Mouse (Mus musculus): ENCODE results near the gene Prr3. TPM values are rescaled to one million over a fixed set of nuclear protein-coding genes. Genes with fewer than 3 reads are reported as not detected.
A peak's percentile ranks its signal among the peaks of the same experiment; 100 is the strongest.
"Not testable (repeated sequence)": the region's sequence is repeated elsewhere in the genome, so short reads cannot be mapped to it uniquely, and the experiment has no call there.

Gene Prr3
- total and polyA plus RNA-seq, 3 experiments = 4.0 to 32.0 (median 5.5) TPM

DNA sequence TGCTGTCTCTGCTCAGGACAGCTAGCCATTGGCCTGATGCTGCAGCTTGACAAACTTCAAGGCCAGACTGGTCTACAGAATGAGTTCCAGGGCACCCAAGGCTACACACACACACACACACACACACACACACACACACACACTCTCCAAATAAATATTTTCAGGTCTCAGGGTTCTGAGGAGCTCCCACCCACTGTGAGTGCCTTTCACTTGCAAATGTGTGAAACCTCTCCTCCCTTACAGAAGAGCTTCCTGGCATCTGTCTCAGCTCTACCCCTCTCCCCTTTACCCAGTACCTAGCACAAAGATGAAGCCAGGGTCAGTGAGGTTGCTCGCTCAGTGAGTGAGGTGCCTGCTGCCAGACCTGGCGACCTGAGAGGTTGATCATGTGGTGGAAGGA, 40.9 kb downstream of the Prr3 start:
- no peak for DNase-seq (ENCODE audit: extremely low read depth)
- dilution Hi-C loops (cut with MboI; ENCODE audit: extremely low pct_ligation_motif_present, extremely low pct_unique_long_range_greater_than_20kb, low sequenced_read_pairs) = no loop called here
- in situ Hi-C loops (cut with MboI; ENCODE audit: low pct_ligation_motif_present, low pct_unique_long_range_greater_than_20kb, low sequenced_read_pairs) = no loop called here
- peaks cover 2% of the 10 kb centered on the region for H3K27me3 ChIP-seq (replicated peaks)
- no peaks in the 10 kb centered on the region for H3K36me3 ChIP-seq (replicated peaks in 1 of 2; ENCODE audit: control insufficient read depth in 1 of 2, insufficient read depth in 1 of 2, low read length in 1 of 2)
- H3K9me3 ChIP-seq (replicated peaks; ENCODE audit: low read length) = peaks cover 6% of the 10 kb centered on the region
- no peaks in the 10 kb centered on the region for H3K79me2 ChIP-seq (replicated peaks; ENCODE audit: control insufficient read depth, extremely low read depth, insufficient read depth, poor library complexity, severe bottlenecking)
- no peak overlapping the region for H3K4me2 ChIP-seq (ENCODE audit: insufficient read depth, low read depth, poor library complexity, severe bottlenecking)
- TF ChIP-seq PAX5 (IDR thresholded peaks at IDR 0.05; ENCODE audit: low read length) = no peak
- TF ChIP-seq MXI1 (IDR thresholded peaks at IDR 0.05; ENCODE audit: low read depth, low read length) = no peak
- no peak for TF ChIP-seq CTCF (conservative IDR thresholded peaks at IDR 0.05 in 1 of 2, IDR thresholded peaks at IDR 0.05 in 1 of 2; ENCODE audit: low read depth in 2 of 2, low read length in 2 of 2)
- TF ChIP-seq ZC3H11A (IDR thresholded peaks at IDR 0.05; ENCODE audit: low read depth, low read length) = no peak
- TF ChIP-seq NRF1 (IDR thresholded peaks at IDR 0.05; ENCODE audit: low read depth, low read length) = no peak
- TF ChIP-seq ZMIZ1 (IDR thresholded peaks at IDR 0.05; ENCODE audit: low read depth, low read length) = no peak
- no peak for TF ChIP-seq ELF1 (IDR thresholded peaks at IDR 0.05; ENCODE audit: low read depth, low read length)
- no peak for TF ChIP-seq EP300 (IDR thresholded peaks at IDR 0.05; ENCODE audit: low read length)
- H3K27ac ChIP-seq (ENCODE audit: insufficient read depth, low read depth) = no peak overlapping the region
- no peak overlapping the region for H3K9ac ChIP-seq (ENCODE audit: insufficient read depth, low read depth)
- H3K4me1 ChIP-seq (ENCODE audit: control insufficient read depth in 1 of 2, insufficient read depth in 2 of 2) = no peaks in the 10 kb centered on the region
- no peak overlapping the region for H3K4me3 ChIP-seq (replicated peaks in 1 of 3; ENCODE audit: low read depth in 2 of 3, low read length in 2 of 3, poor library complexity in 1 of 3)

DNA sequence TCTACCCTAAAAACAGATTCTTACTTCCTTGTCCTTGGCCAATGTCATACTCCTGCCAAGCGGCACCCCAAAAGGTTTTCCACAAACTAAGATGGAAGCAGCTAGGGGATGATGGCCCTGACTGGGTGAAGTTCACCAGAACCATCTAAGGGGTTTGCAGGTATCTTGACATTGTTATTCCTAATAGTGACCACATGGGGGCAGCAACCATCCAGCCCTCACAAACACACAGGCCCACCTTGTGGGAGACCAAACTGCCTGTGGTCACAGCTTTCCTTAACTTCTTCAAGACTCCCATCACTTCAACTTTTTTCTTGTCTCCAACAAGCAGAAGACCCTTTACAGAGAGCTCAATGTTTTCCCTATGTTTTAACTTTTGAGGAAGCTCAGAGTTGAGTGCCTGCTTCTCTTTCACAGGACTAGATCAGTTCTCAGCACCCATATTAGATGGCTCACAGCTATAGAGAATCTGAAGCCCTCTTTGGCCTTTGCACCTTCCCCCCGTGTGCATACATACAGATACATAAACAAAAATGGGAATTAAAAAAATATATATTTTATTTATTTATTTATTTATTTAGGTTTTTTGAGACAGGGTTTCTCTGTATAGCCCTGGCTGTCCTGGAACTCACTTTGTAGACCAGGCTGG, 42.2 kb downstream of the Prr3 start:
- Histone ChIP-seq H3K4me1 (ENCODE audit: control insufficient read depth in 1 of 2, insufficient read depth in 2 of 2) (no peaks in the 10 kb centered on the region), H3K4me3 (replicated peaks in 1 of 3; ENCODE audit: low read depth in 2 of 3, low read length in 2 of 3, poor library complexity in 1 of 3) (no peak overlapping the region), H3K9me3 (replicated peaks; ENCODE audit: low read length) (peaks cover 6% of the 10 kb centered on the region), H3K27ac (ENCODE audit: insufficient read depth, low read depth) (no peak overlapping the region), H3K4me2 (ENCODE audit: insufficient read depth, low read depth, poor library complexity, severe bottlenecking) (no peak overlapping the region), H3K9ac (ENCODE audit: insufficient read depth, low read depth) (no peak overlapping the region), H3K36me3 (replicated peaks in 1 of 2; ENCODE audit: control insufficient read depth in 1 of 2, insufficient read depth in 1 of 2, low read length in 1 of 2) (no peaks in the 10 kb centered on the region), H3K79me2 (replicated peaks; ENCODE audit: control insufficient read depth, extremely low read depth, insufficient read depth, poor library complexity, severe bottlenecking) (no peaks in the 10 kb centered on the region), H3K27me3 (replicated peaks) (peaks cover 2% of the 10 kb centered on the region)
- TF ChIP-seq JUN (IDR thresholded peaks at IDR 0.05; ENCODE audit: insufficient read depth, low read depth, low read length) (no peak), SMC3 (IDR thresholded peaks at IDR 0.05; ENCODE audit: low read depth, low read length) (peak; percentile 76), CTCF (conservative IDR thresholded peaks at IDR 0.05 in 1 of 2, IDR thresholded peaks at IDR 0.05 in 1 of 2; ENCODE audit: low read depth in 2 of 2, low read length in 2 of 2) (peak; percentile 70 to 90), RAD21 (IDR thresholded peaks at IDR 0.05; ENCODE audit: low read depth, low read length) (peak; percentile 82)
- in situ Hi-C loops (cut with MboI; ENCODE audit: low pct_ligation_motif_present, low pct_unique_long_range_greater_than_20kb, low sequenced_read_pairs) = no loop called here
- DNase-seq (ENCODE audit: extremely low read depth) = peak; percentile 74
- dilution Hi-C loops (cut with MboI; ENCODE audit: extremely low pct_ligation_motif_present, extremely low pct_unique_long_range_greater_than_20kb, low sequenced_read_pairs) = no loop called here

DNA sequence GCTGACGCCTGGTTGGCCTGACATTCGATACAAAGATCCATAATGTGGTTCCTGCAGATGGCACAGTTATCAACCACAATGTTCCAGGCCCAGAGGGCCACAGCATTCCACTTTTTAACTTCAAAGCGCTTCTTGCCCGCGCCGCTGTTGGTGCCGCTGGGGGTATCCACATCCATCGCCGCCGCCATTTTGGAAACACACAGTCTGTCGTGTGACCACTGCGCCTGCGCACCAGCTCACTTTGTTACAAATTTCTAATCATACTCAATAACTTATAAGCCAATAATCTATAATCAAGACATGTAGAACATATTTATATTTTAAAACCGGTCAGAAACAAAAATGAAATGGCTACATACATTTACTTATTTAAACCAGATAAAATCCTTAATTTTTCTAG, 44.3 kb downstream of the Prr3 start:
- H3K36me3 ChIP-seq (replicated peaks in 1 of 2; ENCODE audit: control insufficient read depth in 1 of 2, insufficient read depth in 1 of 2, low read length in 1 of 2); H3K9ac ChIP-seq (ENCODE audit: insufficient read depth, low read depth); DNase-seq (ENCODE audit: extremely low read depth); H3K27me3 ChIP-seq (replicated peaks); H3K4me1 ChIP-seq (ENCODE audit: control insufficient read depth in 1 of 2, insufficient read depth in 2 of 2); H3K4me2 ChIP-seq (ENCODE audit: insufficient read depth, low read depth, poor library complexity, severe bottlenecking); H3K4me3 ChIP-seq (replicated peaks in 1 of 3; ENCODE audit: low read depth in 2 of 3, low read length in 2 of 3, poor library complexity in 1 of 3); H3K27ac ChIP-seq (ENCODE audit: insufficient read depth, low read depth); dilution Hi-C loops (cut with MboI; ENCODE audit: extremely low pct_ligation_motif_present, extremely low pct_unique_long_range_greater_than_20kb, low sequenced_read_pairs); H3K79me2 ChIP-seq (replicated peaks; ENCODE audit: control insufficient read depth, extremely low read depth, insufficient read depth, poor library complexity, severe bottlenecking); in situ Hi-C loops (cut with MboI; ENCODE audit: low pct_ligation_motif_present, low pct_unique_long_range_greater_than_20kb, low sequenced_read_pairs); H3K9me3 ChIP-seq (replicated peaks; ENCODE audit: low read length): not testable (repeated sequence)

All from CH12.LX (cell line).